Mouse (Mus musculus): ENCODE data around the gene Rasef.

DNA sequence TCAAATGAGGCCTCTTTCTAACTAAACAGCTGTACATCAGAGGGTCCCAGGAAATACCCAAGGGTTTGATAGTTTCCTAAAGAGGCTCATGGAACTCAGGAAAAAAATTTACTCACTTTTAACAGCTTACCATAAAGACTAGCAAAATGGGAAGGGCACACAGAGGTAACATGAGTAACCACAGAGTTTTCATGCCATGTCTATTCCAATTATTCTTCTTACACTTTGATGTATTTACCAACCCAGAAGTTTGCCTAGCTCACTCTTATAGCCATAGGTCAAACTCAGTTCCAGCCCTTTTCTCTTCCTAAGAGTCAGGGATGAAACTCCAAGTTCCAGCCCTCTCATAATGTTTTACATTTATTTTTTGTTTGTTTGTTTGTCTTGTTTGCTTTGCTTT lies 18.8 kb downstream of the Rasef start:
- TF ChIP-seq CTCF (IDR thresholded peaks at IDR 0.05; ENCODE audit: insufficient read depth, low read length) (no peak), POLR2A (IDR thresholded peaks at IDR 0.05; ENCODE audit: borderline replicate concordance, extremely low read depth, low read depth, low read length) (no peak)

Data from lung, adult 2 months (tissue).